Mouse (Mus musculus) neural tube, embryonic 13.5 days (tissue): ENCODE results near the gene Samd4. TPM values are rescaled to one million over a fixed set of nuclear protein-coding genes. Genes with fewer than 3 reads are reported as not detected.
A peak's percentile ranks its signal among the peaks of the same experiment; 100 is the strongest.

Experiments
- ATAC-seq: fragments of 200-750 bp; cut with Nextera tagmentation; 2 replicates; pipeline ENCODE4 v1.8.0; 2017; ENCODE audit warnings: low read depth, mild to moderate bottlenecking, moderate TSS enrichment, moderate library complexity
- H3K27ac ChIP-seq: fragments of 300-500 bp; sonication (generic); replicated peaks from 2 replicates; pipeline ENCODE4 v1.5.1; 2015; ENCODE audit warnings: moderate library complexity, mild to moderate bottlenecking, inconsistent platforms
- H3K27me3 ChIP-seq: fragments of 300-500 bp; sonication (generic); 2 replicates; pipeline ENCODE4 v1.6.1; 2015; ENCODE audit warnings: mild to moderate bottlenecking, inconsistent platforms
- H3K36me3 ChIP-seq: fragments of 300-500 bp; sonication (generic); 2 replicates; pipeline ENCODE4 v1.6.1; 2015; ENCODE audit warnings: mild to moderate bottlenecking, inconsistent platforms
- H3K4me1 ChIP-seq: fragments of 300-500 bp; sonication (generic); replicated peaks from 2 replicates; pipeline ENCODE4 v1.6.1; 2015; ENCODE audit warnings: inconsistent platforms
- H3K4me2 ChIP-seq: fragments of 300-500 bp; sonication (generic); 2 replicates; pipeline ENCODE4 v1.6.1; 2015; ENCODE audit warnings: inconsistent platforms, mild to moderate bottlenecking, moderate library complexity
- H3K4me3 ChIP-seq: fragments of 300-500 bp; sonication (generic); 2 replicates; pipeline ENCODE4 v1.5.1; 2015; ENCODE audit warnings: mild to moderate bottlenecking, inconsistent platforms
- H3K9ac ChIP-seq: fragments of 300-500 bp; sonication (generic); 2 replicates; pipeline ENCODE4 v1.6.1; 2015; ENCODE audit warnings: moderate library complexity, mild to moderate bottlenecking, inconsistent platforms
- H3K9me3 ChIP-seq: fragments of 300-500 bp; sonication (generic); 2 replicates; pipeline ENCODE4 v1.6.1; 2016; ENCODE audit warnings: inconsistent platforms
- WGBS: fragments of 180-500 bp; shearing (Covaris S2); methylation state at CpG from one replicate; pipeline ENCODE4 v1.1.7; 2015; 5-methylcytosine and 5-hydroxymethylcytosine counted together
- polyA plus RNA-seq: library from polyadenylated mRNA; unstranded; fragments of >200 nt; fragmentation: Nextera tagmentation; extraction: Ambion mirVana; gene quantifications from 2 replicates; pipeline ENCODE4 v1.2.1, GENCODE M21; 2015

Gene Samd4
- polyA plus RNA-seq, 1 experiment from 2014 or later = 3.1 TPM

DNA sequence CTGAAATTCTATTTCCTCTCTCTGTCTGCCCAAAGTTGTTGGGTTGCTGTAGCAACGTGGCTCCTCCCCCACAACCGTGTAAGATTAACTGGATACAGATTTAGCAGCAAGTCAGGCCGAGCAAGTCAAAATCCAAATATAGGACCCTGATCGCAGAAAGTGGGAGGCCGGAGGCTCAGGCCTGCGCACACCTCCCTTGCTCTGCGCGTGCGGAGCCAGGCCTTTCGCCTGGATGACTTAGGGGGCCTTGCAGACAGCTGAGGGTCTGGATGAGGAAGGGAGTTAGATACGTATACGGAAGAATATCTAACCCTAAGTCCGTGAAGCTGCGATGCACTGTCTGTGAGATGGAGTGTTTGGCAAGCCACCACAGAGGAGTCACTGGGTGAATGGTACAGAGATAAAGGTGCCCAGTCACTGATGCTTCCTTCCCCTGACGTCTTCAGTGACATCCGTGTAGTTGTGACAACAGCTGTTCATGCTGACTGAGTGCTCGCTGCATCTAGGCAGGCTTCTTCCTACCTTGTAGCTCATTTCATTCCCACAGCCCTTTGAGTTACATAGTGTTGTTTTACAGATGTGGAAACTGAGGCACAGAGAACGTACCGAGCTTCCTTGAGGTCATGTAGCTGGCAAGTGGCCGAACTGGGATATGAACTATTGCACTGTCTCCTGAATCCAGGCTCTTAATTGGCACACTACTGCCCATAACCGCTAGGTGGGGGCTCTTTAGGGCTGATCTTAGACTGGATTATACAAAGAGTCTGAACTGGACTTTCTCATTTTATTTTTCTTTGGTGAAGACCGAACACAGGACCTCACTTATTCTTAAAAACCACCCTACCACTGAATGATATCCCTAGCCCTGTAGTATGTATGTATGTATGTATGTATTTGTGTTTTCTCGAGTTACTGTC, 59.5 kb downstream of the Samd4 start:
- no peak overlapping the region for H3K4me3 ChIP-seq
- H3K9ac ChIP-seq = no peak overlapping the region
- ATAC-seq = 0 out of 2 replicates have a peak, but pooled peaks have one; percentile 24
- no peak overlapping the region for H3K4me2 ChIP-seq
- no peaks in the 10 kb centered on the region for H3K27me3 ChIP-seq
- no peaks in the 10 kb centered on the region for H3K36me3 ChIP-seq
- no peaks in the 10 kb centered on the region for H3K9me3 ChIP-seq
- peaks cover 24% of the 10 kb centered on the region for H3K4me1 ChIP-seq
- peak overlapping the region; percentile 46; the same call in 1 of the 2 replicates for H3K27ac ChIP-seq
- WGBS = 77% methylated on average over 23 of the region's 23 CpGs

DNA sequence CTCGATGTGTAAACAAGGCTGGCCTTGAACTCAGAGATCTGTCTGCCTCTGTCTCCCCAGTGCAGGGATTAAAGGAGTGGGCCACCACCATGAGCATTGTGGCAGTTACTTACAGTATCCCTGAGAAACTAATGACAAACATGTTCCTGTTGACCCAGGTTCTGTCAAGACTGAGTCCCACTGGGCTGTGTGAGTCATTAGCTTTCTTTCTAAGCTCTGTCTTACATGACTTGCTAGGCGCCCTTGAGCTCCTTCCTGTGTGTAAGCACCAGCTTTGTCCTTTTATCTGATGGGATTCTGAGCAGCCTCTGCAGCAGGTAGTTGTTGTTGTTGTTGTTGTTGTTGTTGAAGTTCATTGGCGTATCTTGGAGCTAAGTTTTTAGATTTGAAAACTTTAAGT, 61.8 kb downstream of the Samd4 start:
- Histone ChIP-seq H3K9ac (no peak overlapping the region), H3K4me2 (no peak overlapping the region), H3K9me3 (no peaks in the 10 kb centered on the region), H3K27me3 (no peaks in the 10 kb centered on the region), H3K4me1 (peaks cover 24% of the 10 kb centered on the region), H3K27ac (no peak overlapping the region), H3K36me3 (no peaks in the 10 kb centered on the region), H3K4me3 (no peak overlapping the region)
- 83% methylated on average over 3 of the region's 3 CpGs for WGBS
- no peak for ATAC-seq

DNA sequence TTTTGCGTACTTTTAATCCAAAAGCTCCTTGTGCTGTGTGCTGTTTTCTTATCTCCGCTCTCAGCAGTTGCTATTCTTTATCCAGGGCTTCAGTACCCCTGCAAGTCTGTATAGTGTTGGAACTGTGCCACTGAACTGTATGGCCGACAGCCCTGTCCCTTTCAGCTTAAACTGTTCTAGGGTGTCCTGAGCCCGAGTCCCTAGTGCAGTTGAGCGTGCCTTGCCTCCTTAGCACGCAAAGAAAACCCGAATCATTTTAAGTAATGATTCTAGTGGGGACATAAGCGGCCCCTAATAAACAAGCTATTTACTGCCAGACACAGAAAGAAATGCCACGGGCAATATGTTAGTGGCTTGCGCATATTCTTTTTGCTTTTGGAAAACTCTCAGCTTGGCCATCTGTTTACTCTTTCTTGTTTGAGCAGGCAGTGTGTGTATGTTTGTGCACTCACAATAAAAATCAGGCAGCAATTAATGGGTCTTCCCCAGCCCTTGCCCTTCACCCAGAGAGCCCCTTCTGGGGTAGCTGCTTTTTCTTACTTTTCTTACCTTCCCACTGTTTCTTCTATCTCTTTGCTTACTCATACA, 63.3 kb downstream of the Samd4 start:
- no peaks in the 10 kb centered on the region for H3K9me3 ChIP-seq
- peaks cover 31% of the 10 kb centered on the region for H3K4me1 ChIP-seq
- H3K4me3 ChIP-seq = no peak overlapping the region
- ATAC-seq = no peak
- no peaks in the 10 kb centered on the region for H3K36me3 ChIP-seq
- WGBS = 72% methylated on average over 10 of the region's 10 CpGs
- H3K9ac ChIP-seq = no peak overlapping the region
- no peaks in the 10 kb centered on the region for H3K27me3 ChIP-seq
- H3K27ac ChIP-seq = no peak overlapping the region
- no peak overlapping the region for H3K4me2 ChIP-seq

DNA sequence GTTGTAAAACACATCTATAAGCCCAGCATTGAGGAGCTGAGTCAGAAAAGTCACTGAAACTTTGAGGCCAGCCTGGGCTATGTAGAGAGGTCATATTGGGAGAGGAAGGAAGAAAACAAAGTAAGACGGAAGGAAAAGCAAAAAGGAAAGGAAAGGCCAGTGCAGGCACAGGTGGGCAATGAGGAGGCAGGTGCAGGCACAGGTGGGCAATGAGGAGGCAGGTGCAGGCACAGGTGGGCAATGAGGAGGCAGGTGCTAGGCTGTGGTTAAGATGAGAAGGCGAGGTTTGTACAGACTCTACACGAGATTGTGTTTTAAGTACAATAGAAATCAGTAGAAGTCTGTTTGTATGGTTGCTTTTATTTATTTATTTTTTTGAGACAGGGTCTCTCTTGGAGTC, 65.0 kb downstream of the Samd4 start:
- Histone ChIP-seq H3K27ac (no peak overlapping the region), H3K4me2 (no peak overlapping the region), H3K36me3 (no peaks in the 10 kb centered on the region), H3K4me1 (peaks cover 18% of the 10 kb centered on the region), H3K9me3 (no peaks in the 10 kb centered on the region), H3K4me3 (no peak overlapping the region), H3K27me3 (no peaks in the 10 kb centered on the region), H3K9ac (no peak overlapping the region)
- 90% methylated on average over 3 of the region's 3 CpGs for WGBS
- ATAC-seq = no peak

DNA sequence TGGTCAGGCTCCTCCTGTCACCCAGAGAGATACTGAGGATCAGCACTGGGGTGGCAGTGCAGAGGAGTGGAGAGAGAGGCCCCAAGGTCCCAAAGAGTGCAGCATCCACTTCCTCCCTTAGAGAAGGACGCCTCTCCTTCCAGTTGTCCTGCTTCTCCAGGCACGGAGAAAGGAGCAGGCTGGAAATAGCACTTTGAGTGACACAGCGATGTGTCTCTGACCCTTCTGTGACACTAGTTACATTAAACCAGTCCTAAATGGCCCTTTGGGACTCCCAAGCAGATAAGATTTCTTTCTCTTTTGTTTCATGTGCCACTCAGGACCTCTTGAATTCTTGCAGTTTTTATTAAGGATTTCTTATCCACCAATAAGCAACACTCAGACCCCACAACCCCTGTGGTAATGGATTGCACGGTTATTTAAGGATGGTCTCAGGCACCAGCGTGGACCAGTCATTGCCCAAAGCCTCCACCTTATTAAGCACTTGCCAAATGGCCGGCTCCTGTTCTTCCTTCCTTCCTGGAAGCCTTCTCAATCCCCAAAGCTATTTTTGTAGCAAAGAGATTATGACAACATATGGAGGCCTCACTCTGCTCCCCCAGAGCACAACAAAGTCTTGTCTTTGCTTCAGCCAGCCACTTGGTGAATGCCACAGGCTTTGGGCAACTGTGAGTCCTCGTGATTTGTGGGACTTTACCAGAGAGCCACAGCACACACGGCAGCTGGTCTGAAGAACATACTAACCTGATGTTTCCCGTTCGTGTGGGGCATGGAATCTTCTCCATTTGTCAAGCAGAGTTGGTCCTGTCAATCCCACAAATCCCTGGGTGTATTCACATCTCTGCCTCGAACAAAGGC, 68.1 kb downstream of the Samd4 start:
- no peaks in the 10 kb centered on the region for H3K27me3 ChIP-seq
- no peak overlapping the region for H3K9ac ChIP-seq
- no peaks in the 10 kb centered on the region for H3K9me3 ChIP-seq
- no peak overlapping the region for H3K4me3 ChIP-seq
- no peak overlapping the region for H3K27ac ChIP-seq
- WGBS = 61% methylated on average over 11 of the region's 11 CpGs
- no peak for ATAC-seq
- H3K4me1 ChIP-seq = peaks cover 17% of the 10 kb centered on the region
- H3K4me2 ChIP-seq = no peak overlapping the region
- no peaks in the 10 kb centered on the region for H3K36me3 ChIP-seq

DNA sequence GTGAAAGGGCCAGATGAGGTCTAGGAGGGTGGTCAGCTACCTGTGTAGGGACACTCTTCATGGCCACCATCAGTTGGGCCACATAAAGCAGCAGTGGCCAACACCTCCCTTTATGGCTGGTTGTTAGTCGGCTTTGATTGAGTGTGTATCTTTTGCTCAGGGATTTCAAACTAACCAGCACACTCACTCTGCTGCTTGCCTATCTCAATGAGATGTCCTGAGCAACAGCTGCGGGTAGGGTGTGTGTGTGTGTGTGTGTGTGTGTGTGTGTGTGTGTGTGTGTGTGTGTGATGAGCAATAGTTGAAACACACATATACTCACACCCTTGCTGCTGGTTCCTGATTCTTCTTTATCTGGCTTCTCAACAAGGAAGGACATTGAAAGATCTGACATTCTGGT, 69.6 kb downstream of the Samd4 start:
- ATAC-seq = no peak
- Histone ChIP-seq H3K27ac (no peak overlapping the region), H3K36me3 (no peaks in the 10 kb centered on the region), H3K9me3 (no peaks in the 10 kb centered on the region), H3K27me3 (no peaks in the 10 kb centered on the region), H3K9ac (no peak overlapping the region), H3K4me2 (no peak overlapping the region), H3K4me1 (peaks cover 11% of the 10 kb centered on the region), H3K4me3 (no peak overlapping the region)
- 88% methylated on average over 2 of the region's 2 CpGs for WGBS

DNA sequence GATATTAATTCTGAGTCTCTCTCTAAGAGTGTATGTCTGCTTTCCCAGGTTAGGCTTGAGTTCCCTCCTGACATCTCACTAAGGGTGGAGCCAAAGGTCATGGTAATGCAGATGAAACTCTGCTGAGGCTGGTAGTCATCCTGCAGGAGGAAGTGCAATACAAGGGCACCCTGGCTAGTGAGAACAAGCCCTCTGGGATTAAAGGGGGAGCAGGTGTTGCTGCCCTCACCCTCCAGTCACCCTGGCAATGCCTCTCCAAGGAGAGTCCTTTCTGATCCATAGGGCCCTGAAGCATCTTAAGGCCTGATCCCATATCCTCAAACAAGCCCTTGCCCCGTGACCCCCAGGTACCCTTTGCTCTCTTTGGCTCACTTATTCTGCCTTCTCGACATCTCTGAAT, 72.5 kb downstream of the Samd4 start:
- H3K4me3 ChIP-seq = no peak overlapping the region
- 74% methylated on average over 2 of the region's 2 CpGs for WGBS
- ATAC-seq = no peak
- peaks cover 11% of the 10 kb centered on the region for H3K4me1 ChIP-seq
- H3K4me2 ChIP-seq = no peak overlapping the region
- H3K36me3 ChIP-seq = no peaks in the 10 kb centered on the region
- H3K27ac ChIP-seq = no peak overlapping the region
- no peaks in the 10 kb centered on the region for H3K27me3 ChIP-seq
- no peaks in the 10 kb centered on the region for H3K9me3 ChIP-seq
- H3K9ac ChIP-seq = no peak overlapping the region

DNA sequence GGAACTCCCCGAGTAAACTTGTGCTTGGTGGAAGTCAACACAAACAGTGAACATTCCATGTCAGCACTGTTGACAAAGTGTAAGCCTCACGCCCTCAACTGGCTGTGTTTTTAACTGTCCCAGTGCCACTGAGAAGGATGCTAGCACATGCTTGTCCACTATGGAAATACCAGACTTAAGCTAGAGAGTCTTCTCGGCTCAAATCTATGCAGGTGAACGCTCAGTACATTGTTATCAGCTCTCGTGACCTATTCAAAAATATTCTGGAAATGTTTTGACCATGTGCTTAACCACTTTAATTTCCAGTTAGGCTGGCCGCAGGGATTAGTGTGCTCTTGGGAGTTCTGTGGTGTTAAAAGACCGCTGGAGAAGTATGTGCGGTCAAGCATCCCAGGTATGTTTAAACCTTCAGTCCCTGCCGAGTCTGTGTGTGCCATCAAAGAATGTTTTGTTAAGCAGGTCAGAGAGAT, 73.0 kb downstream of the Samd4 start:
- Histone ChIP-seq H3K27ac (no peak overlapping the region), H3K4me1 (peaks cover 6% of the 10 kb centered on the region), H3K9me3 (no peaks in the 10 kb centered on the region), H3K9ac (no peak overlapping the region), H3K4me2 (no peak overlapping the region), H3K36me3 (no peaks in the 10 kb centered on the region), H3K4me3 (no peak overlapping the region), H3K27me3 (no peaks in the 10 kb centered on the region)
- ATAC-seq = no peak
- WGBS = 73% methylated on average over 9 of the region's 9 CpGs

DNA sequence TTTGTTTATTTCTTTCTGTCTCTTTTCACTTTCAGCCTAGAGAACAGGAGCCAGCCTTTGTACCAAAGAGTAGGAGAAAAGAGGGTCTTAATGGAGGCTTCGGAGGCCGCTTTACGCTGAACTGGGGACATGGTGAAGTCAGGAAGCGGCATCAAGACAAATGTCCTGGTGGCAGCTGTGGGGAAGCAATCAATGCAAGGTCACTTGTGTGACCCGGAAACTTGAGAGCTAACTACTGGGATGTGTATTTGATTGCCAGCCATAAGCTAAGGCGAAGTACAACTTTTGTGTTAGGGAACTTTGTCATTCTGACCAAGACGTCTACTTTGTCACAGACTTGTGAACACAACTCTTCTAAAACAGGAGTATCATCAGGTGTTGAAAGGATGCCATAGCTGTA, 73.5 kb downstream of the Samd4 start:
- H3K4me1 ChIP-seq = peaks cover 1% of the 10 kb centered on the region; the same call in 1 of the 2 replicates
- H3K27ac ChIP-seq = no peak overlapping the region
- no peak overlapping the region for H3K4me3 ChIP-seq
- no peak overlapping the region for H3K9ac ChIP-seq
- no peak for ATAC-seq
- no peaks in the 10 kb centered on the region for H3K27me3 ChIP-seq
- H3K9me3 ChIP-seq = no peaks in the 10 kb centered on the region
- 59% methylated on average over 7 of the region's 7 CpGs for WGBS
- H3K4me2 ChIP-seq = no peak overlapping the region
- H3K36me3 ChIP-seq = no peaks in the 10 kb centered on the region

DNA sequence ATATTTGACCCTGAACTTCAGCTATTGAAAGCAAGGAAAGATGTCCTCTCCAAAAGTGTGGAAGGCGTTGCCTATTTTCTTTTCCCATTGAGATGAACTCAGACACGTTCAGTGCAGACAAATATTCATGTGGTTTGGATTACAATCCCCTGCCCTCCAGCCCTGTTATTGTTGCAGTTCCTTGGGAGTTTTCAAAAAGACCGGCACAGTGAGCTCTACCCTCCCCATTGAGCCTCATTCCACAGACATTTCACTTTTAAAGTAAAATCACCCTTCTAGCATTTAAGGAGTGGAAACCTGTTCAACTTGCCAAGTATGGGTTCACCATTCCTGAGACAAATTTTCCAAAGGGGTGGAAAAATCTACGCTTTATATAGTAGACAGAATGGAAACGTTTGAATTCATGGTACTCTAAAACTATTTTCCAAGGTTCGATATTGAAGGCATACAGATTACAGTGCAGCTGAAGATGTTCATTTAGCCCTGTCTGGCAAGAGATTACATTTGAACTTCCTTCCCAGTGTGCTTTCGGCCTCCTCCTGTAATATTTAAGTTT, 76.6 kb downstream of the Samd4 start:
- WGBS = 75% methylated on average over 7 of the region's 7 CpGs
- H3K9ac ChIP-seq = no peak overlapping the region
- H3K27ac ChIP-seq = no peak overlapping the region
- H3K36me3 ChIP-seq = no peaks in the 10 kb centered on the region
- H3K4me1 ChIP-seq = no peaks in the 10 kb centered on the region
- H3K4me3 ChIP-seq = no peak overlapping the region
- ATAC-seq = no peak
- H3K9me3 ChIP-seq = no peaks in the 10 kb centered on the region
- H3K27me3 ChIP-seq = no peaks in the 10 kb centered on the region
- H3K4me2 ChIP-seq = no peak overlapping the region

DNA sequence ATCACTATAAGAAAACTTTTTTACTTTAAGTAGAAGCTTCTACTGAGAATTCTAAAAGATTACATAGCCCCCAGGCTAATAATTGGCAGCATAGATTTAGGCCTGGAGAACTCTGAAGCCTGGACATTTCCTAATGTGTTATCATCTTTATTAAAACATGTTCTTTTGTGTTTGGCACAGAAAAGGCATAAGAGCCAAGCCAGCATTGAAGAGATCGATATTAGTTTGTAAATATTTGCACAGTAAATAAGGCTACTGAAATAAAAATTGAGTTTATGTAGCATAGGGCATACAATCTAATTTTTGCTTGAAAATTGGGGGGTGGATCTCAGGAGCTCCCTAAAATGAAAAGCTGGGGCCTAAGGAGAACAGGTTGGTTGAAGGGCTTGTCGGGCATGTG, 77.2 kb downstream of the Samd4 start:
- no peaks in the 10 kb centered on the region for H3K27me3 ChIP-seq
- H3K27ac ChIP-seq = no peak overlapping the region
- no peaks in the 10 kb centered on the region for H3K9me3 ChIP-seq
- H3K4me1 ChIP-seq = no peaks in the 10 kb centered on the region
- H3K9ac ChIP-seq = no peak overlapping the region
- WGBS = 93% methylated on average over 2 of the region's 2 CpGs
- H3K4me2 ChIP-seq = no peak overlapping the region
- H3K36me3 ChIP-seq = no peaks in the 10 kb centered on the region
- no peak overlapping the region for H3K4me3 ChIP-seq
- no peak for ATAC-seq

DNA sequence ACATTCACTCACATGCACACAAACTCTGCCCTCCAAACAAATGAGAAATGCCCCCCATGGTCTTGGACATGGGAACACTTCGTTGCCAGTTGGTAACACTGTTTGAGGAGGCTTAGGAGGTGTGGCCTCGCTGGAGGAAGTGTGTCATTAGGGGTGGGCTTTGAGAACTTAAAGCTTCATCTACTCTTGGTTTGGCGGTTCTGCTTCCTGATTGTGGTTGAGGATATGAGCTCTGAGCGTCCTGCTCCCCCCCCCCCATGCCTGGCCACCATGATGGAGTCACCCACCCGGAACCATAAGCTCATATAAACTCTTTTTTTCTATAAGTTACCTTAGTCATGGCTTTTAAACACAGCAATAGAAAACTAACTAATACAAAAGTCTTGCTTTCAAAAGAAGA, 80.2 kb downstream of the Samd4 start:
- no peaks in the 10 kb centered on the region for H3K27me3 ChIP-seq
- H3K9ac ChIP-seq = no peak overlapping the region
- no peak overlapping the region for H3K27ac ChIP-seq
- WGBS = 84% methylated on average over 5 of the region's 5 CpGs
- no peak overlapping the region for H3K4me3 ChIP-seq
- H3K36me3 ChIP-seq = no peaks in the 10 kb centered on the region
- no peaks in the 10 kb centered on the region for H3K9me3 ChIP-seq
- no peaks in the 10 kb centered on the region for H3K4me1 ChIP-seq
- no peak overlapping the region for H3K4me2 ChIP-seq
- ATAC-seq = no peak
